Mouse (Mus musculus): ENCODE measurements around the gene Cyp2c40. TPM values are rescaled to one million over a fixed set of nuclear protein-coding genes. Genes with fewer than 3 reads are reported as not detected.

Cyp2c40 gene
- total RNA-seq (2023), result not detected

GRCm38 (mm10) chr19:39812714-39813113 lies at the start of gene Cyp2c40:
TSS of gene Cyp2c40 (minus strand) at chr19:39812814.

GRCm38 (mm10) chr19:39740920-39741319 lies 71.7 kb downstream of the Cyp2c40 start, which contains the start of gene Cyp2c68:
TSS of gene Cyp2c68 (minus strand) at chr19:39741054.

Other genes starting within 250 kb of the Cyp2c40 start
- not detected for gene Cyp2c67, start 163.8 kb downstream of the Cyp2c40 start, total RNA-seq (2023)
- gene Cyp2c68, start 71.8 kb downstream of the Cyp2c40 start, total RNA-seq (2023), result not detected
- not detected for gene Cyp2c69, start 74.0 kb upstream of the Cyp2c40 start, total RNA-seq (2023)
- not detected for gene Cyp2c37, start 179.6 kb upstream of the Cyp2c40 start, total RNA-seq (2023)

Measured in CD8-positive naive resting alpha-beta T cell, adult 57 days (primary cell).